Mouse (Mus musculus): ENCODE measurements around the gene Plk3. TPM values are rescaled to one million over a fixed set of nuclear protein-coding genes. Genes with fewer than 3 reads are reported as not detected.
"Not testable (repeated sequence)": the region's sequence is repeated elsewhere in the genome, so short reads cannot be mapped to it uniquely, and the experiment has no call there.

Gene Plk3
- polyA plus RNA-seq (2015; fragmentation: Nextera tagmentation; extraction: Ambion mirVana): 2.5 and 4.1 TPM in 2 replicates

- peak within 1 kb of the TSS; percentile 95 for H3K9ac ChIP-seq (ENCODE audit: low read depth, low read length)
- H3K9me3 ChIP-seq (ENCODE audit: control insufficient read depth, low read length): no peaks in the 10 kb centered on the region
- peak within 1 kb of the TSS; percentile 72 for H3K27ac ChIP-seq (ENCODE audit: low read length)
- ATAC-seq: peak; percentile 85
- peak within 1 kb of the TSS; percentile 99 for H3K4me2 ChIP-seq (ENCODE audit: low read depth, low read length)
- peak within 1 kb of the TSS; percentile 91 for H3K4me3 ChIP-seq (ENCODE audit: low read length)
- peaks cover 20% of the 10 kb centered on the region for H3K4me1 ChIP-seq (ENCODE audit: control insufficient read depth, insufficient read depth, low read length)
- WGBS: 1% methylated on average over 46 of the region's 48 CpGs
- peaks cover 3% of the 10 kb centered on the region; the same call in 1 of the 2 replicates for H3K27me3 ChIP-seq (replicated peaks; ENCODE audit: control insufficient read depth, insufficient read depth, low read length)
- 0 out of 2 replicates have a peak, but pooled peaks cover 5% of the 10 kb centered on the region for H3K36me3 ChIP-seq (ENCODE audit: control insufficient read depth, insufficient read depth, low read length)
Observed at GRCm38 (mm10) chr4:117133817-117134600, at the start of gene Plk3. Plk3 (minus strand) TSS chr4:117133963.

GRCm38 (mm10) chr4:117182759-117183096 lies 49.0 kb upstream of the Plk3 start:
- Histone ChIP-seq H3K4me3 (ENCODE audit: low read length) (peak overlapping the region; percentile 56), H3K4me2 (ENCODE audit: low read depth, low read length) (peak overlapping the region; percentile 62), H3K9ac (ENCODE audit: low read depth, low read length) (peak overlapping the region; percentile 67)
- H3K27me3 ChIP-seq (replicated peaks; ENCODE audit: control insufficient read depth, insufficient read depth, low read length); H3K36me3 ChIP-seq (ENCODE audit: control insufficient read depth, insufficient read depth, low read length); H3K9me3 ChIP-seq (ENCODE audit: control insufficient read depth, low read length); H3K4me1 ChIP-seq (ENCODE audit: control insufficient read depth, insufficient read depth, low read length); H3K27ac ChIP-seq (ENCODE audit: low read length): not testable (repeated sequence)
- 14% methylated on average over 9 of the region's 9 CpGs for WGBS
- peak; percentile 69 for ATAC-seq

- H3K27me3 ChIP-seq (replicated peaks; ENCODE audit: control insufficient read depth, insufficient read depth, low read length): no peaks in the 10 kb centered on the region
- peak; percentile 99 for ATAC-seq
Observed at GRCm38 (mm10) chr4:117181863-117182758, 48.3 kb upstream of the Plk3 start, which contains the start of gene Kif2c. Kif2c (minus strand) TSS chr4:117182639.

GRCm38 (mm10) chr4:117169936-117170335 lies 36.2 kb upstream of the Plk3 start:
- no peak overlapping the region for H3K4me2 ChIP-seq (ENCODE audit: low read depth, low read length)
- no peaks in the 10 kb centered on the region for H3K9me3 ChIP-seq (ENCODE audit: control insufficient read depth, low read length)
- WGBS: 74% methylated on average over 5 of the region's 5 CpGs
- H3K27ac ChIP-seq (ENCODE audit: low read length): no peak overlapping the region
- no peak overlapping the region for H3K4me3 ChIP-seq (ENCODE audit: low read length)
- H3K27me3 ChIP-seq (replicated peaks; ENCODE audit: control insufficient read depth, insufficient read depth, low read length): no peaks in the 10 kb centered on the region
- no peaks in the 10 kb centered on the region for H3K4me1 ChIP-seq (ENCODE audit: control insufficient read depth, insufficient read depth, low read length)
- ATAC-seq: no peak
- no peak overlapping the region for H3K9ac ChIP-seq (ENCODE audit: low read depth, low read length)
- peaks cover 35% of the 10 kb centered on the region for H3K36me3 ChIP-seq (ENCODE audit: control insufficient read depth, insufficient read depth, low read length)

More at GRCm38 (mm10) chr4:117181863-117182758, 48.3 kb upstream of the Plk3 start, which contains the start of gene Kif2c:
- WGBS: 1% methylated on average over 42 of the region's 42 CpGs
- Histone ChIP-seq H3K36me3 (ENCODE audit: control insufficient read depth, insufficient read depth, low read length) (peaks cover 8% of the 10 kb centered on the region; the same call in 1 of the 2 replicates), H3K4me3 (ENCODE audit: low read length) (peak within 1 kb of the TSS; percentile 56), H3K4me2 (ENCODE audit: low read depth, low read length) (peak within 1 kb of the TSS; percentile 62), H3K4me1 (ENCODE audit: control insufficient read depth, insufficient read depth, low read length) (peaks cover 6% of the 10 kb centered on the region), H3K27ac (ENCODE audit: low read length) (peak within 1 kb of the TSS; percentile 26; the same call in 1 of the 2 replicates), H3K9me3 (ENCODE audit: control insufficient read depth, low read length) (no peaks in the 10 kb centered on the region), H3K9ac (ENCODE audit: low read depth, low read length) (peak within 1 kb of the TSS; percentile 67)

- 58% methylated on average over 4 of the region's 4 CpGs for WGBS
- Histone ChIP-seq H3K27me3 (replicated peaks; ENCODE audit: control insufficient read depth, insufficient read depth, low read length) (no peaks in the 10 kb centered on the region), H3K9me3 (ENCODE audit: control insufficient read depth, low read length) (no peaks in the 10 kb centered on the region), H3K4me1 (ENCODE audit: control insufficient read depth, insufficient read depth, low read length) (no peaks in the 10 kb centered on the region), H3K4me2 (ENCODE audit: low read depth, low read length) (no peak overlapping the region), H3K36me3 (ENCODE audit: control insufficient read depth, insufficient read depth, low read length) (peaks cover 23% of the 10 kb centered on the region), H3K27ac (ENCODE audit: low read length) (no peak overlapping the region), H3K9ac (ENCODE audit: low read depth, low read length) (no peak overlapping the region), H3K4me3 (ENCODE audit: low read length) (no peak overlapping the region)
- no peak for ATAC-seq
Observed at GRCm38 (mm10) chr4:117161183-117161582, 27.4 kb upstream of the Plk3 start.

GRCm38 (mm10) chr4:117159666-117160065 lies 25.9 kb upstream of the Plk3 start:
- ATAC-seq: no peak
- 83% methylated on average over 10 of the region's 10 CpGs for WGBS

GRCm38 (mm10) chr4:117156372-117156771 lies 22.6 kb upstream of the Plk3 start:
- Histone ChIP-seq H3K9me3 (ENCODE audit: control insufficient read depth, low read length) (no peaks in the 10 kb centered on the region), H3K4me2 (ENCODE audit: low read depth, low read length) (peak overlapping the region; percentile 30; the same call in 1 of the 2 replicates), H3K27ac (ENCODE audit: low read length) (no peak overlapping the region), H3K36me3 (ENCODE audit: control insufficient read depth, insufficient read depth, low read length) (peaks cover 19% of the 10 kb centered on the region), H3K27me3 (replicated peaks; ENCODE audit: control insufficient read depth, insufficient read depth, low read length) (no peaks in the 10 kb centered on the region), H3K9ac (ENCODE audit: low read depth, low read length) (peak overlapping the region; percentile 98), H3K4me1 (ENCODE audit: control insufficient read depth, insufficient read depth, low read length) (peaks cover 22% of the 10 kb centered on the region), H3K4me3 (ENCODE audit: low read length) (peak overlapping the region; percentile 85)
- ATAC-seq: no peak
- WGBS: 28% methylated on average over 6 of the region's 6 CpGs

More at GRCm38 (mm10) chr4:117159666-117160065, 25.9 kb upstream of the Plk3 start:
- Histone ChIP-seq H3K36me3 (ENCODE audit: control insufficient read depth, insufficient read depth, low read length) (peaks cover 8% of the 10 kb centered on the region; the same call in 1 of the 2 replicates), H3K27me3 (replicated peaks; ENCODE audit: control insufficient read depth, insufficient read depth, low read length) (no peaks in the 10 kb centered on the region), H3K4me2 (ENCODE audit: low read depth, low read length) (no peak overlapping the region), H3K4me3 (ENCODE audit: low read length) (no peak overlapping the region), H3K9ac (ENCODE audit: low read depth, low read length) (no peak overlapping the region), H3K4me1 (ENCODE audit: control insufficient read depth, insufficient read depth, low read length) (no peaks in the 10 kb centered on the region), H3K9me3 (ENCODE audit: control insufficient read depth, low read length) (no peaks in the 10 kb centered on the region), H3K27ac (ENCODE audit: low read length) (no peak overlapping the region)

GRCm38 (mm10) chr4:117155792-117156355 lies 22.1 kb upstream of the Plk3 start, which contains the start of gene Rps8:
Rps8 (minus strand) TSS chr4:117156243.
- peak within 1 kb of the TSS; percentile 85 for H3K4me3 ChIP-seq (ENCODE audit: low read length)
- H3K27me3 ChIP-seq (replicated peaks; ENCODE audit: control insufficient read depth, insufficient read depth, low read length): no peaks in the 10 kb centered on the region
- ATAC-seq: peak; percentile 94
- peak within 1 kb of the TSS; percentile 89 for H3K27ac ChIP-seq (ENCODE audit: low read length)
- peaks cover 22% of the 10 kb centered on the region for H3K4me1 ChIP-seq (ENCODE audit: control insufficient read depth, insufficient read depth, low read length)
- peak within 1 kb of the TSS; percentile 98 for H3K9ac ChIP-seq (ENCODE audit: low read depth, low read length)
- under 1% methylated on average over 52 of the region's 52 CpGs for WGBS
- peak within 1 kb of the TSS; percentile 65 for H3K4me2 ChIP-seq (ENCODE audit: low read depth, low read length)
- peaks cover 24% of the 10 kb centered on the region for H3K36me3 ChIP-seq (ENCODE audit: control insufficient read depth, insufficient read depth, low read length)
- H3K9me3 ChIP-seq (ENCODE audit: control insufficient read depth, low read length): no peaks in the 10 kb centered on the region
